Mouse (Mus musculus) E14TG2a.4 (cell line): Measurements from ENCODE around the gene Atp5g2.

Experiments
- CTCF ChIP-seq: conservative IDR thresholded peaks from 2 replicates; pipeline ENCODE4 v1.5.1; 2014; ENCODE audit warnings: low read length
- NANOG ChIP-seq: IDR thresholded peaks from 2 replicates; pipeline ENCODE4 v1.6.1; 2014; ENCODE audit warnings: borderline replicate concordance, low read length, mixed read lengths
- POU5F1 ChIP-seq: IDR thresholded peaks from 2 replicates; pipeline ENCODE4 v1.6.1; 2014; ENCODE audit warnings: low read length, borderline replicate concordance

- TF ChIP-seq CTCF (no peak), NANOG (no peak), POU5F1 (no peak)
Observed at GRCm38 (mm10) chr15:102657926-102658381, 14.2 kb downstream of the Atp5g2 start.
